Mouse (Mus musculus): ENCODE measurements around the gene Gm5136. TPM values are rescaled to one million over a fixed set of nuclear protein-coding genes. Genes with fewer than 3 reads are reported as not detected.

Gm5136 gene
- polyA plus RNA-seq, 1 experiment = 15.7 TPM

- H3K36me3 ChIP-seq (ENCODE audit: control insufficient read depth, insufficient read depth, low read length) = no peaks in the 10 kb centered on the region
- no peak overlapping the region for H3K4me3 ChIP-seq (ENCODE audit: control insufficient read depth, low read depth, low read length)
- no peaks in the 10 kb centered on the region for H3K4me1 ChIP-seq (ENCODE audit: control insufficient read depth, insufficient read depth, low read length)
Measured at GRCm38 (mm10) chr10:108660295-108660694, 39.7 kb downstream of the Gm5136 start.

GRCm38 (mm10) chr10:108658300-108658699, 41.7 kb downstream of the Gm5136 start:
- Histone ChIP-seq H3K27ac (ENCODE audit: control insufficient read depth, insufficient read depth, low read depth, low read length) (no peak overlapping the region), H3K36me3 (ENCODE audit: control insufficient read depth, insufficient read depth, low read length) (no peaks in the 10 kb centered on the region), H3K4me3 (ENCODE audit: control insufficient read depth, low read depth, low read length) (no peak overlapping the region), H3K4me1 (ENCODE audit: control insufficient read depth, insufficient read depth, low read length) (no peaks in the 10 kb centered on the region), H3K27me3 (ENCODE audit: control insufficient read depth, insufficient read depth, low read length) (no peaks in the 10 kb centered on the region)
- TF ChIP-seq CTCF (IDR thresholded peaks at IDR 0.05; ENCODE audit: control insufficient read depth, insufficient read depth, insufficient replicate concordance, low read depth, low read length) (no peak), POLR2A (IDR thresholded peaks at IDR 0.05; ENCODE audit: control insufficient read depth, low read depth, low read length) (no peak)

More at GRCm38 (mm10) chr10:108660295-108660694, 39.7 kb downstream of the Gm5136 start:
- Histone ChIP-seq H3K27ac (ENCODE audit: control insufficient read depth, insufficient read depth, low read depth, low read length) (no peak overlapping the region), H3K27me3 (ENCODE audit: control insufficient read depth, insufficient read depth, low read length) (no peaks in the 10 kb centered on the region)
- TF ChIP-seq CTCF (IDR thresholded peaks at IDR 0.05; ENCODE audit: control insufficient read depth, insufficient read depth, insufficient replicate concordance, low read depth, low read length) (no peak), POLR2A (IDR thresholded peaks at IDR 0.05; ENCODE audit: control insufficient read depth, low read depth, low read length) (no peak)

- Histone ChIP-seq H3K27me3 (ENCODE audit: control insufficient read depth, insufficient read depth, low read length) (no peaks in the 10 kb centered on the region), H3K4me1 (ENCODE audit: control insufficient read depth, insufficient read depth, low read length) (no peaks in the 10 kb centered on the region), H3K36me3 (ENCODE audit: control insufficient read depth, insufficient read depth, low read length) (no peaks in the 10 kb centered on the region), H3K27ac (ENCODE audit: control insufficient read depth, insufficient read depth, low read depth, low read length) (no peak overlapping the region), H3K4me3 (ENCODE audit: control insufficient read depth, low read depth, low read length) (no peak overlapping the region)
- TF ChIP-seq POLR2A (IDR thresholded peaks at IDR 0.05; ENCODE audit: control insufficient read depth, low read depth, low read length) = no peak
- no peak for TF ChIP-seq CTCF (IDR thresholded peaks at IDR 0.05; ENCODE audit: control insufficient read depth, insufficient read depth, insufficient replicate concordance, low read depth, low read length)
Measured at GRCm38 (mm10) chr10:108657669-108658068, 42.3 kb downstream of the Gm5136 start.

GRCm38 (mm10) chr10:108656898-108657297, 43.1 kb downstream of the Gm5136 start:
- Histone ChIP-seq H3K36me3 (ENCODE audit: control insufficient read depth, insufficient read depth, low read length) (no peaks in the 10 kb centered on the region), H3K4me3 (ENCODE audit: control insufficient read depth, low read depth, low read length) (no peak overlapping the region), H3K27me3 (ENCODE audit: control insufficient read depth, insufficient read depth, low read length) (no peaks in the 10 kb centered on the region), H3K27ac (ENCODE audit: control insufficient read depth, insufficient read depth, low read depth, low read length) (no peak overlapping the region), H3K4me1 (ENCODE audit: control insufficient read depth, insufficient read depth, low read length) (no peaks in the 10 kb centered on the region)
- TF ChIP-seq CTCF (IDR thresholded peaks at IDR 0.05; ENCODE audit: control insufficient read depth, insufficient read depth, insufficient replicate concordance, low read depth, low read length) (no peak), POLR2A (IDR thresholded peaks at IDR 0.05; ENCODE audit: control insufficient read depth, low read depth, low read length) (no peak)

- H3K4me1 ChIP-seq (ENCODE audit: control insufficient read depth, insufficient read depth, low read length) = no peaks in the 10 kb centered on the region
- H3K4me3 ChIP-seq (ENCODE audit: control insufficient read depth, low read depth, low read length) = no peak overlapping the region
- no peak for TF ChIP-seq POLR2A (IDR thresholded peaks at IDR 0.05; ENCODE audit: control insufficient read depth, low read depth, low read length)
- no peak for TF ChIP-seq CTCF (IDR thresholded peaks at IDR 0.05; ENCODE audit: control insufficient read depth, insufficient read depth, insufficient replicate concordance, low read depth, low read length)
- no peaks in the 10 kb centered on the region for H3K36me3 ChIP-seq (ENCODE audit: control insufficient read depth, insufficient read depth, low read length)
- no peaks in the 10 kb centered on the region for H3K27me3 ChIP-seq (ENCODE audit: control insufficient read depth, insufficient read depth, low read length)
- H3K27ac ChIP-seq (ENCODE audit: control insufficient read depth, insufficient read depth, low read depth, low read length) = no peak overlapping the region
Measured at GRCm38 (mm10) chr10:108655074-108655473, 44.9 kb downstream of the Gm5136 start.

- Histone ChIP-seq H3K4me1 (ENCODE audit: control insufficient read depth, insufficient read depth, low read length) (no peaks in the 10 kb centered on the region), H3K27me3 (ENCODE audit: control insufficient read depth, insufficient read depth, low read length) (no peaks in the 10 kb centered on the region), H3K4me3 (ENCODE audit: control insufficient read depth, low read depth, low read length) (no peak overlapping the region), H3K27ac (ENCODE audit: control insufficient read depth, insufficient read depth, low read depth, low read length) (no peak overlapping the region), H3K36me3 (ENCODE audit: control insufficient read depth, insufficient read depth, low read length) (no peaks in the 10 kb centered on the region)
- TF ChIP-seq POLR2A (IDR thresholded peaks at IDR 0.05; ENCODE audit: control insufficient read depth, low read depth, low read length) (no peak), CTCF (IDR thresholded peaks at IDR 0.05; ENCODE audit: control insufficient read depth, insufficient read depth, insufficient replicate concordance, low read depth, low read length) (no peak)
Measured at GRCm38 (mm10) chr10:108652831-108653230, 47.1 kb downstream of the Gm5136 start.

GRCm38 (mm10) chr10:108652066-108652465, 47.9 kb downstream of the Gm5136 start:
- Histone ChIP-seq H3K27ac (ENCODE audit: control insufficient read depth, insufficient read depth, low read depth, low read length) (no peak overlapping the region), H3K36me3 (ENCODE audit: control insufficient read depth, insufficient read depth, low read length) (no peaks in the 10 kb centered on the region), H3K4me3 (ENCODE audit: control insufficient read depth, low read depth, low read length) (no peak overlapping the region), H3K4me1 (ENCODE audit: control insufficient read depth, insufficient read depth, low read length) (no peaks in the 10 kb centered on the region), H3K27me3 (ENCODE audit: control insufficient read depth, insufficient read depth, low read length) (no peaks in the 10 kb centered on the region)
- TF ChIP-seq POLR2A (IDR thresholded peaks at IDR 0.05; ENCODE audit: control insufficient read depth, low read depth, low read length) (no peak), CTCF (IDR thresholded peaks at IDR 0.05; ENCODE audit: control insufficient read depth, insufficient read depth, insufficient replicate concordance, low read depth, low read length) (no peak)

GRCm38 (mm10) chr10:108649174-108649573, 50.8 kb downstream of the Gm5136 start:
- H3K27me3 ChIP-seq (ENCODE audit: control insufficient read depth, insufficient read depth, low read length) = no peaks in the 10 kb centered on the region
- H3K36me3 ChIP-seq (ENCODE audit: control insufficient read depth, insufficient read depth, low read length) = no peaks in the 10 kb centered on the region
- H3K27ac ChIP-seq (ENCODE audit: control insufficient read depth, insufficient read depth, low read depth, low read length) = no peak overlapping the region
- no peak overlapping the region for H3K4me3 ChIP-seq (ENCODE audit: control insufficient read depth, low read depth, low read length)
- no peaks in the 10 kb centered on the region for H3K4me1 ChIP-seq (ENCODE audit: control insufficient read depth, insufficient read depth, low read length)
- TF ChIP-seq CTCF (IDR thresholded peaks at IDR 0.05; ENCODE audit: control insufficient read depth, insufficient read depth, insufficient replicate concordance, low read depth, low read length) = no peak
